Mouse (Mus musculus) layer of hippocampus, adult 6 months (tissue): ENCODE data around the gene Gm43951. TPM values are rescaled to one million over a fixed set of nuclear protein-coding genes. Genes with fewer than 3 reads are reported as not detected.

Experiments
- long read RNA-seq, 2 experiments: library from polyadenylated mRNA; unstranded; transcript quantifications; one replicate each; pipeline ENCODE4 v2.0.0; 2019 to 2020
- polyA plus RNA-seq: library from polyadenylated mRNA; unstranded; fragments of <200 nt; fragmentation: Nextera tagmentation; gene quantifications from 2 replicates; pipeline ENCODE4 v1.2.3, GENCODE M21; 2021

Gm43951 gene
- polyA plus RNA-seq, result 0.05 and 0.08 TPM in 2 replicates
- long read RNA-seq, experiment 1, result 0 reads
- long read RNA-seq, experiment 2, result 0 reads

GRCm38 (mm10) chr11:72206341-72207203 lies at the start of gene Gm43951:
TSS of gene Gm43951 (minus strand) at chr11:72206840.

GRCm38 (mm10) chr11:72215410-72215797 lies 8.8 kb upstream of the Gm43951 start, which contains the start of gene Med31:
TSS of gene Med31 (minus strand) at chr11:72215592.

GRCm38 (mm10) chr11:72207204-72207833 lies 679 bp upstream of the Gm43951 start, which contains the start of the genes 4933427D14Rik and Txndc17:
TSS of gene 4933427D14Rik (minus strand) at chr11:72207459.
TSS of gene Txndc17 (plus strand) at chr11:72207547.

Other genes starting within 250 kb of the Gm43951 start
- not detected in 2 replicates for gene Aipl1, start 169.3 kb downstream of the Gm43951 start, polyA plus RNA-seq
- gene Pimreg, start 164.8 kb downstream of the Gm43951 start, polyA plus RNA-seq, result 0.44 and 0.62 TPM in 2 replicates
- gene Pitpnm3, start 71.1 kb downstream of the Gm43951 start, polyA plus RNA-seq, result 3.2 and 4.2 TPM in 2 replicates
- gene 4933427D14Rik, start 619 bp upstream of the Gm43951 start, polyA plus RNA-seq, result 2.5 and 3.0 TPM in 2 replicates
- 142 and 143 TPM in 2 replicates for gene Txndc17, start 707 bp upstream of the Gm43951 start, polyA plus RNA-seq
- 30.2 and 32.5 TPM in 2 replicates for gene Med31, start 8.8 kb upstream of the Gm43951 start, polyA plus RNA-seq
- 5.8 and 8.2 TPM in 2 replicates for gene Slc13a5, start 60.4 kb upstream of the Gm43951 start, polyA plus RNA-seq
- 10.8 and 14.8 TPM in 2 replicates for gene Xaf1, start 94.8 kb upstream of the Gm43951 start, polyA plus RNA-seq
- gene Fbxo39, start 107.6 kb upstream of the Gm43951 start, polyA plus RNA-seq, result not detected in 2 replicates
- 6.6 and 11.4 TPM in 2 replicates for gene Tekt1, start 155.6 kb upstream of the Gm43951 start, polyA plus RNA-seq
- gene Smtnl2, start 204.9 kb upstream of the Gm43951 start, polyA plus RNA-seq, result 0.80 and 1.1 TPM in 2 replicates
- gene Ggt6, start 228.7 kb upstream of the Gm43951 start, polyA plus RNA-seq, result 0.16 and 0.21 TPM in 2 replicates
- gene Mybbp1a, start 234.5 kb upstream of the Gm43951 start, polyA plus RNA-seq, result 9.0 and 9.3 TPM in 2 replicates